Mouse (Mus musculus) gastrocnemius, postnatal 36 days (tissue): ENCODE measurements at regions not wholly inside any gene's neighbourhood (a gene's known extent, or its start where the extent isn't known, plus 50 kb on each side); places are given as distances from the start of the nearest gene placed in this dataset.
A peak's percentile ranks its signal among the peaks of the same experiment; 100 is the strongest.

ENCODE experiments used
- DNase-seq, 2 experiments: peaks; one replicate each; pipeline ENCODE4 v3.0.0; 2022
- intact Hi-C: fragments of 180-260 bp; cut with DNase I; formaldehyde crosslinking; loops from one replicate; pipeline ENCODE4 v1.15.1; 2025

- no peak for DNase-seq
- intact Hi-C loops = no loop called here
These were observed 321.3 kb upstream of the Adamts16 start for GRCm38 (mm10) chr13:71162952-71163351.

- intact Hi-C loops = no loop called here
- DNase-seq = no peak
These were observed 316.8 kb upstream of the Adamts16 start for GRCm38 (mm10) chr13:71158300-71158860.

- intact Hi-C loops = no loop called here
- DNase-seq = no peak
These were observed 316.2 kb upstream of the Adamts16 start for GRCm38 (mm10) chr13:71157656-71158299.

- no peak for DNase-seq
- intact Hi-C loops = no loop called here
These were observed 308.5 kb upstream of the Adamts16 start for GRCm38 (mm10) chr13:71150092-71150491.

GRCm38 (mm10) chr13:71149303-71149696, 307.7 kb upstream of the Adamts16 start:
- intact Hi-C loops = no loop called here
- no peak for DNase-seq

- intact Hi-C loops = no loop called here
- DNase-seq = no peak
These were observed 307.1 kb upstream of the Adamts16 start for GRCm38 (mm10) chr13:71148491-71149302.

- DNase-seq = no peak
- intact Hi-C loops = no loop called here
These were observed 305.3 kb upstream of the Adamts16 start for GRCm38 (mm10) chr13:71146859-71147443.

GRCm38 (mm10) chr13:71138745-71139312, 297.2 kb upstream of the Adamts16 start:
- intact Hi-C loops = no loop called here
- no peak for DNase-seq

GRCm38 (mm10) chr13:71135940-71136632, 294.5 kb upstream of the Adamts16 start:
- DNase-seq = no peak
- intact Hi-C loops = no loop called here

- no peak for DNase-seq
These were observed 279.9 kb upstream of the Adamts16 start for GRCm38 (mm10) chr13:71121484-71121883.

GRCm38 (mm10) chr13:71108175-71108574, 266.6 kb upstream of the Adamts16 start:
- intact Hi-C loops = loop anchor here (10.0 kb wide), 1 partner anchor 1927 kb away; no protein-coding TSS in a partner anchor
- no peak for DNase-seq

More at GRCm38 (mm10) chr13:71121484-71121883, 279.9 kb upstream of the Adamts16 start:
- intact Hi-C loops = no loop called here

GRCm38 (mm10) chr13:71105229-71105838, 263.7 kb upstream of the Adamts16 start:
- intact Hi-C loops = loop anchor here (10.0 kb wide), 1 partner anchor 1929 kb away; no protein-coding TSS in a partner anchor
- peak in 1 of 2 experiments; percentile 23 for DNase-seq

- intact Hi-C loops = loop anchor here (10.0 kb wide), 1 partner anchor 1930 kb away; no protein-coding TSS in a partner anchor
- no peak for DNase-seq
These were observed 263.0 kb upstream of the Adamts16 start for GRCm38 (mm10) chr13:71104419-71105228.

GRCm38 (mm10) chr13:71084301-71084700, 242.7 kb upstream of the Adamts16 start:
- no peak for DNase-seq
- intact Hi-C loops = no loop called here

GRCm38 (mm10) chr13:71075916-71076315, 234.3 kb upstream of the Adamts16 start:
- DNase-seq = no peak
- intact Hi-C loops = no loop called here

- no peak for DNase-seq
- intact Hi-C loops = no loop called here
These were observed 232.4 kb upstream of the Adamts16 start for GRCm38 (mm10) chr13:71074012-71074411.

- intact Hi-C loops = no loop called here
- no peak for DNase-seq
These were observed 227.2 kb upstream of the Adamts16 start for GRCm38 (mm10) chr13:71068757-71069201.

GRCm38 (mm10) chr13:71068011-71068410, 226.4 kb upstream of the Adamts16 start:
- no peak for DNase-seq
- intact Hi-C loops = no loop called here

- intact Hi-C loops = no loop called here
- no peak for DNase-seq
These were observed 224.0 kb upstream of the Adamts16 start for GRCm38 (mm10) chr13:71065568-71065967.
